Mouse (Mus musculus) testis, adult 2 months (tissue): ENCODE data around the gene Cmss1.

ENCODE experiments used
- CTCF ChIP-seq: fragments of 200-500 bp; IDR thresholded peaks from 2 replicates; pipeline ENCODE4 v1.5.1; 2012; ENCODE audit warnings: low read depth, mild to moderate bottlenecking, inconsistent platforms, low read length, moderate library complexity; ENCODE audit not compliant: control insufficient read depth, insufficient read depth, insufficient replicate concordance
- POLR2A ChIP-seq: fragments of 200-500 bp; IDR thresholded peaks from 2 replicates; pipeline ENCODE4 v1.6.1; 2012; ENCODE audit warnings: low read depth, mild to moderate bottlenecking, inconsistent platforms, low read length, moderate library complexity; ENCODE audit not compliant: control insufficient read depth

- TF ChIP-seq CTCF (no peak), POLR2A (no peak)
These were observed 97.6 kb downstream of the Cmss1 start for GRCm38 (mm10) chr16:57509099-57509498.
